Mouse (Mus musculus) urinary bladder, postnatal 36 days (tissue): ENCODE measurements around the gene Tmem63c.

ENCODE experiments used
- DNase-seq, 2 experiments: peaks; one replicate each; pipeline ENCODE4 v3.0.0; 2022; ENCODE audit warnings: low spot score in 2 of 2, mixed read lengths in 1 of 2

Gene Tmem63c

GRCm38 (mm10) chr12:87000151-87000839 is 20.8 kb upstream of the Tmem63c start:
- no peak for DNase-seq

GRCm38 (mm10) chr12:87000840-87001176 is 20.3 kb upstream of the Tmem63c start:
- DNase-seq, result no peak

- no peak for DNase-seq
Observed at GRCm38 (mm10) chr12:87002209-87002608, 18.9 kb upstream of the Tmem63c start.

DNA sequence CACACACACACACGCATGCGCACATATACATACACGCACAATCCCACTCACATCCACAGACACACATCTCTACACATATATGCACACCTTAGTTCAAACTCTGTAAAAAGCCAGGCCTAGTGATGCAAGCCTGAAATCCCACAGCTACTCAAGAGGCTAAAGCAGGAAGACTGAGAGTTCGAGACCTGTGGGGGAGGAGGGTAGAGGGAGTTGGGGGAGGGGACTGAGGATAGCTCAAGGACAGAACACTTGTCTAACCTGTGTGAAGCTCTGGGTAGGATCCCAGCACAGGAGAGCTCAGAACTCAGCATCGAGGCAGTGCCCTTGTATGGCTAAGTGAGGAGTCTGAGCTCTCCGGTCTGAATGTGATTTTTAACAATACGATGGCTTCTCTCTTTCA is 18.3 kb upstream of the Tmem63c start:
- DNase-seq, result no peak

DNA sequence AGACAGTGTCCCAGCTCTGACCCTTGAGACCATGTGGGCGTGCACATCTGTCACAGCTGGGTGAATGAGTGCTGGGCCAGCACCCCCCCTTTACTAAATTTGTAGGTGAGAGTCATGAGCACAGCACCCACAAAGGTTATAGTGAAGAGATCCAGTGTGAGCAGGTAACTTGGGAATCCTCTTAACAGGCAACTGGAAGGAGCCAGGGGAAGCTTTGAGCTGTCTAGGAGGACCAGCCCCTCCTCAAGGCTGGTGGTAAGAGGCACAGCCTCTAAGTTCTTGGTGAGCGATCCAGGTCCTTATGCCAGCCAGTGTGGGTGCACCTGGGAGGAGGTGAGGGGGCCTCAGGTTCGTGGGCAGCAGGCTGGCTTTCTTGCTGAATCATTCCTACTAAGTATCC is 17.5 kb upstream of the Tmem63c start:
- DNase-seq, result no peak

- DNase-seq, result no peak
Observed at GRCm38 (mm10) chr12:87004596-87004995, 16.5 kb upstream of the Tmem63c start.

DNA sequence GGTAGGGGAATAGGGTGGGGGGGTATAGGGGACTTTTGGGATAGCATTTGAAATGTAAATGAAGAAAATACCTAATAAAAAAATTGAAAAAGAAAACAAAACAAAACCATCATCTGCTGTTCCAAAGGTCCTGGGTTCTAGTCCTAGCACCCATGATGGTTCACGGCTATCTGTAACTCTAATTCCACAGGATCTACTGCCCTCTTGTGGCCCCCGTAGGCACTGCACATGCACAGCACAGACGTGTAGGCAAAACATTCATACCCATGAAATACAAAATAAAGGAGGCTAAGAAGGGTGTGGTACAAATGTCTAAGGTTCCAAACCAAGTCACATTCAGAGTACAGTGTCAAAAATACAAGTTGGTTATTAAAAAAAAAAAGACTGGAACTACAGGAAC is 4.1 kb upstream of the Tmem63c start:
- DNase-seq, result no peak

DNA sequence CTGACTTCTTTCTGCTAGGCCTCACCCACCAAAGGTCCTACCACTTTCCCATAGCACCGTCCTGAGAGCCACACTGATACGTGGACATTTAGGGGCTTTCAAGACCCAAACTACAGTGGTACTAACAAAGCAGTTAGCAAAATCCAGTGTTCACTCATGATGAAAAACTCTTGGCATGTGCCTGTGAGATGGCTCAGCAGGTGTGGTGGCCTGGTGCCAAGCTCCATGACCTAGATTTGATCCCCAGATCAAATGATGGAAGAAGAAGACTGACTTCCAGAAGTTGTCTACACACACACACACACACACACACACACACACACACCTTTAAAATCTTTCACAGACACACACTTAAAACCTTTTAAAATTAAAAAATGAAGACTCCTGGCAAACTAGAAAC is 2.4 kb upstream of the Tmem63c start:
- DNase-seq, result no peak

- DNase-seq, result no peak
Observed at GRCm38 (mm10) chr12:87022006-87022405, 866 bp downstream of the Tmem63c start.

- no peak for DNase-seq
Observed at GRCm38 (mm10) chr12:87023456-87023855, 2.3 kb downstream of the Tmem63c start.

GRCm38 (mm10) chr12:87026109-87026870 is 5.2 kb downstream of the Tmem63c start:
- no peak for DNase-seq

- DNase-seq, result no peak
Observed at GRCm38 (mm10) chr12:87026871-87027240, 5.7 kb downstream of the Tmem63c start.

DNA sequence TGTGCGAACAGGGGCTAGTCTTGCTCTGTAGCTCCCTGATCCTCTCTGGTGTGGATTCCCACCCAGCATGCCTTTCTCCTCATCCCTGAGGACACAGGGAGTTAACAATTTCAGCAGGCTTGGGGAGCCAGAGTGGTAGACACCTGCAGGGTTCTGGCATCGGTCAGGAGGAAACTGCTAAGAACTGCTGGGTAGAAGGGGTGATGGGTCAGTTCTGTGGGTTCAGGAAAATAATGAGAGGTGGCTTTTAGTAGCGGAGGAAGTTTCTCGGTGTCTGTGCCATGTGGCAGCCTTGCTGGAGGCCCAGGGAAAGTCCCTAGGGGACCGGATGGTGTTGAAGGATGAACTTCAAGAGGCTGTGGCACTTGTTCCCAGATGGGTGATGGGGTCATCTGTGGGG is 6.3 kb downstream of the Tmem63c start:
- no peak for DNase-seq

- DNase-seq, result no peak
Observed at GRCm38 (mm10) chr12:87028068-87028467, 6.9 kb downstream of the Tmem63c start.

- no peak for DNase-seq
Observed at GRCm38 (mm10) chr12:87029251-87029976, 8.3 kb downstream of the Tmem63c start.

DNA sequence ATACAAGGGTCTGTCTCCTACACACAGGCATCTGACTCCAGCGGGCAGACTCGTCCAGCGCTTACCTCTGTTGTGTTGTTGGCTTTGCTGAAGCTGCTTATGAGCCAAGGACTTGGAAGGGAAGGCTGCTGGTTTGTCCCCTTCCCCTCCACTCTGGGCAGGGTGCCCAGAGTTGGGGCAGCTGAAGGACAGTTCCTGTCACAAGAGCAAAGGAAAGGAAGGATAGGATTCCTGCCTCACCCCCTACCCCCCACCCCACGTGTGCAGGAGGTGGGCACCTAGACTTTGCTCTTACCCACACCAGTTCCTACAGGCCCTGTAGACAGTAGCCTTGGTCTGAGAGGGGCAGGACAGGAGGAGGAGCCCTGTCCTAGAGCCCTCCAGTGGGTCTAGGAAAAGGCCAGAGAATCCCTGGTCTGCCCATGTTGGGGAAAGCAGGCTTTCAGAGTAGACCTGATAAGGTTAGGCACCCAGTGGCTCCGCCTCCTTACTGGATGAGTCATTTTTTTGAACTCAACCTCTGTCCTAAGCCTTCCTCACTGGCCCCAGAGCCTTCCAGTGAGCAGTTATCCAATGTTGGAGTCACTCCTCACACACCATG is 10.1 kb downstream of the Tmem63c start:
- no peak for DNase-seq

- no peak for DNase-seq
Observed at GRCm38 (mm10) chr12:87036631-87037030, 15.5 kb downstream of the Tmem63c start.

DNA sequence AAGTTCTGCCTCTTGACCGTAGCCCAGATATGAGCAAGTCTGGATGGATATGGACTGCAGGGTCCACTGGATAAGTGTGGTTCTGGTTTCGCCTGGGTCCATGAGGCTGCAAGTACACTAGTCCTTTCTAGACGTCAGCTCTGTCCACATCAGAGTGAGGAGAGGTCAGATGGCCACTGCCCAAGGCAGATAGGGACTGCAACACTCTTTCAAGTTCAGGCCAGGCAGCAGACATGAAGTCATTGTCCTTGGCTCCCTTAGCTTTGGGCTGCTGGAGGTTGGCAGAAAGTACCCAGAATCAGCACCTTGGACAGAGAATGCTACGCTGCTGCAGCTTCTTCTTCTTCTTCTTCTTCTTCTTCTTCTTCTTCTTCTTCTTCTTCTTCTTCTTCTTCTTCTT is 19.0 kb downstream of the Tmem63c start:
- no peak for DNase-seq

DNA sequence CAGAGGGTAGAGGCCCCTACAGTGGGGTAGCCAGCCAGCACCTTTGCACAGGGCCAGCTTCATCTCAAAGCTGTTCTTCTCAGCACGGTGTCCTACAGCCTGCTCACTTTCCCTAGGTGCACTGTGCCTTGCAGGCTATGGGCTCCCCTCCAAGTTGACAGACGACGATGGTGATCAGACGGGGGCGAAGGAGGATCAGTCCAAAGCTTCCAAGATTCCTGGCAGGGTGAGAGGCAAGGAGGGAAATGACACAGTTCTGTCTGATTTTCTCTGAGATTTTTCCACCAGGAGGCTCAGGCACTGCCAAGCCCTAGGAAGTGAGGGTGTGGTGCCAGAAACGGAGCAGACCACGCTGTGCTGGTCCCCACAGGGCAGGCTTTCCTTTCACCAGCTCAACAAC is 19.7 kb downstream of the Tmem63c start:
- DNase-seq, result no peak

GRCm38 (mm10) chr12:87042456-87042855 is 21.3 kb downstream of the Tmem63c start:
- no peak for DNase-seq

DNA sequence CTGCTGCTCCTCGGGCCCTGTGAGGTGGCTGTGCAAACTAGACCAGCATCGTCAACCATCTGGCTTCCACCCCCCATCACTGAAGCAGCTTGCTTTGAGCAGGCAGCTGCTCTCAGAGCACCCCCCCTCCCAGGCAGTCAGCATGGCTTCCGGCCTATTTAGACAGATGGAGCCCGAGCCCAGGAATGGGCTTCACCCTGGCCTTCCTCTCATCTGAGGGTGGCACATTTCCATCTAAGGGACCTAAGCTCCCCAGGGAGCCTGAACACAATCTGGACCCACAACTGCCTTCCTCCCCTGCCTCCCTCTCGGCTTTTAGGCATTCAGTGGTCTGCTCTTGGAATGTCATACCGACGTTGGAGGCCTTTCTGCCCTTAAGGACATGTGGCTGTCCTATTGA is 22.1 kb downstream of the Tmem63c start:
- DNase-seq, result no peak

DNA sequence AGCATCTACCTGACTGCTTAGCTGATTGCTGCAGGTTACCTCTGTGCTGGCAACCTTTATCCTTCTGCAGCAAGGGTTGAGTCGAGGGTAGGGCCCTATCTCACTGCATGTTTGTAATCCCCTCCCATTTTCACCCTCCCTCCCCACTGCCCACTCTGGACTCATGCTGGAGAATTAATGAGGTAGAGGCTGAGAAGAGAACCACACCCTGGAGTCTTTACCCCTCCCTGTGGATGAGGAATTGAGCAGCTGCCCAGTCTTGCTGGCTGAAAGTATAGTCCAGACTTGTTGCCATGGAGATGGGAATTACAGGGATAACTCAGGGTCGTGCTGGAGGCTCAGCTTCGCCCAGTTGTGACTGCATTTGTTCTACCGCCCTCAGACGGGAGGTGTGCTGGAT is 23.6 kb downstream of the Tmem63c start:
- DNase-seq, result peak in 1 of 2 experiments; percentile 14

- no peak for DNase-seq
Observed at GRCm38 (mm10) chr12:87047536-87047935, 26.4 kb downstream of the Tmem63c start.
